Mouse (Mus musculus) hematopoietic stem cell, adult 5-6 weeks (primary cell): ENCODE measurements around the gene Rab3d. TPM values are rescaled to one million over a fixed set of nuclear protein-coding genes. Genes with fewer than 3 reads are reported as not detected.
A peak's percentile ranks its signal among the peaks of the same experiment; 100 is the strongest.

Experiments used
- ATAC-seq, 2 experiments: fragments of 125-278 bp in 1 of 2; replicated peaks in 1 of 2; 2 replicates each; pipeline ENCODE4 v1.8.0; 2016 to 2017; ENCODE audit warnings: inconsistent platforms in 2 of 2, mild to moderate bottlenecking in 2 of 2, moderate number of reproducible peaks in 2 of 2, low read depth in 1 of 2, moderate TSS enrichment in 1 of 2; ENCODE audit not compliant: low FRiP score in 2 of 2, poor library complexity in 2 of 2, severe bottlenecking in 2 of 2, insufficient read depth in 1 of 2, low TSS enrichment in 1 of 2
- total RNA-seq: library from RNA; stranded (forward); fragments of 172-1452, 232-1000 nt; gene quantifications from 2 replicates; pipeline ENCODE4 v1.2.3, GENCODE M21; 2017

Gene Rab3d
- total RNA-seq, result 13.5 and 14.6 TPM in 2 replicates

- ATAC-seq, result peak; percentile 92 to 96
Observed at GRCm38 (mm10) chr9:21918035-21918592, at the start of gene Rab3d. Gene Rab3d (minus strand): TSS chr9:21918192.

GRCm38 (mm10) chr9:21963417-21963816 lies 45.4 kb upstream of the Rab3d start, which contains the start of gene Epor:
Gene Epor (minus strand): TSS chr9:21963506.
- ATAC-seq, result no peak

- peak; percentile 85 to 92 for ATAC-seq
Observed at GRCm38 (mm10) chr9:21962416-21963059, 44.5 kb upstream of the Rab3d start.

GRCm38 (mm10) chr9:21962010-21962409 lies 44.0 kb upstream of the Rab3d start:
- ATAC-seq, result no peak

GRCm38 (mm10) chr9:21961366-21961980 lies 43.5 kb upstream of the Rab3d start:
- no peak for ATAC-seq

- no peak for ATAC-seq
Observed at GRCm38 (mm10) chr9:21960558-21961208, 42.7 kb upstream of the Rab3d start.

- no peak for ATAC-seq
Observed at GRCm38 (mm10) chr9:21960135-21960534, 42.1 kb upstream of the Rab3d start.

- no peak for ATAC-seq
Observed at GRCm38 (mm10) chr9:21959244-21959643, 41.3 kb upstream of the Rab3d start.

- no peak for ATAC-seq
Observed at GRCm38 (mm10) chr9:21958372-21958771, 40.4 kb upstream of the Rab3d start.

- peak; percentile 93 to 94 for ATAC-seq
Observed at GRCm38 (mm10) chr9:21955570-21956281, 37.7 kb upstream of the Rab3d start, which contains the start of gene Swsap1. Gene Swsap1 (plus strand): TSS chr9:21955755.

GRCm38 (mm10) chr9:21955225-21955569 lies 37.2 kb upstream of the Rab3d start:
- peak; percentile 24 to 39; a peak in 3 of 4 replicates for ATAC-seq

- ATAC-seq, result no peak
Observed at GRCm38 (mm10) chr9:21954635-21955034, 36.6 kb upstream of the Rab3d start.

GRCm38 (mm10) chr9:21953600-21953999 lies 35.6 kb upstream of the Rab3d start:
- no peak for ATAC-seq

GRCm38 (mm10) chr9:21951977-21952376 lies 34.0 kb upstream of the Rab3d start:
- no peak for ATAC-seq

- ATAC-seq, result peak; percentile 69 to 70; a peak in 3 of 4 replicates
Observed at GRCm38 (mm10) chr9:21950322-21950721, 32.3 kb upstream of the Rab3d start.

- no peak for ATAC-seq
Observed at GRCm38 (mm10) chr9:21948790-21949189, 30.8 kb upstream of the Rab3d start.

GRCm38 (mm10) chr9:21948146-21948545 lies 30.2 kb upstream of the Rab3d start:
- no peak for ATAC-seq
